32 mouse cellular contexts compared by ENCODE assay signal in genomic region chr3:28081012-28081411, GRCm38 (mm10).
DNase-seq lines count a peak whose midpoint lies in the region; ATAC-seq lines count a peak whose summit lies in the region.
"Had no signal": no experiment of that assay in that cellular context is flagged by ENCODE, and none has a peak within 500 bp of the region (broad histone marks: within the 10 kb centered on the region; RNA-seq: fewer than 3 reads in every experiment).

No protein-coding gene starts in this region.

- H3K9me3 ChIP-seq in heart, embryonic 14.5 days (ENCODE audit: control insufficient read depth, low read length), result peaks cover 3% of the 10 kb centered on the region; the same call in 1 of the 2 replicates
- H3K9me3 ChIP-seq: heart, embryonic 15.5 days; hindbrain, embryonic 15.5 days; limb, embryonic 10.5 days; limb, embryonic 15.5 days; liver, embryonic 13.5 days; midbrain, embryonic 12.5 days had no signal

- DNase-seq in heart, adult 9 months (ENCODE audit: low spot score in 2 of 2), result no peak
- peak; percentile 6 for DNase-seq in left cerebral cortex, adult 11 months (ENCODE audit: low spot score)
- no peak for DNase-seq in left cerebral cortex, adult 9 months (ENCODE audit: low spot score in 2 of 2)
- DNase-seq in MEL-GATA-1-ER (ENCODE audit: extremely low read depth, low read depth), result peak; percentile 46
- DNase-seq in urinary bladder, postnatal 36 days (ENCODE audit: low spot score in 2 of 2), result no peak
- DNase-seq in gastrocnemius, postnatal 36 days, result no peak
- DNase-seq: adrenal gland, adult 8-10 months; B cell, adult 2 months; cerebellum, adult 8-10 months; cerebellum, postnatal 25 days; embryo, embryonic 11 days; gastrocnemius, postnatal 25 days; kidney, adult 2 months; kidney, postnatal 36 days; liver, embryonic 13.5 days; lung, adult 2 months; lung, postnatal 10 days; retina, postnatal 1 day; right cerebral cortex, postnatal 14 days had no signal

- peaks cover 4 to 17% of the 10 kb centered on the region in 2 experiments for H3K4me1 ChIP-seq in heart, embryonic 14.5 days (ENCODE audit: control insufficient read depth in 2 of 2, insufficient read depth in 2 of 2, low read length in 2 of 2)
- H3K4me1 ChIP-seq: embryonic facial prominence, embryonic 12.5 days; hindbrain, embryonic 10.5 days; hindbrain, embryonic 15.5 days; limb, embryonic 15.5 days; liver, embryonic 13.5 days; megakaryocyte, embryonic 14.5 days; midbrain, embryonic 12.5 days had no signal

- WGBS in heart, embryonic 14.5 days, result 44% methylated on average over 6 of the region's 6 CpGs

- no peak overlapping the region for H3K4me3 ChIP-seq in heart, embryonic 14.5 days (ENCODE audit: control insufficient read depth in 1 of 2, insufficient read depth in 1 of 2, low read depth in 1 of 2, low read length in 2 of 2)
- H3K4me3 ChIP-seq: embryonic facial prominence, embryonic 12.5 days; heart, embryonic 15.5 days; hindbrain, embryonic 10.5 days; hindbrain, embryonic 15.5 days; left cerebral cortex, adult 2 months; limb, embryonic 10.5 days; limb, embryonic 15.5 days; liver, embryonic 13.5 days; megakaryocyte, embryonic 14.5 days; midbrain, embryonic 12.5 days had no signal

- ATAC-seq in heart, embryonic 14.5 days (ENCODE audit: insufficient number of reproducible peaks, insufficient read depth, low FRiP score, low read depth), result 0 out of 2 replicates have a peak, but pooled peaks have one; percentile 51
- ATAC-seq in common myeloid progenitor, adult 5-6 weeks (replicated peaks; ENCODE audit: low read depth, poor library complexity, severe bottlenecking), result peak; percentile 77
- ATAC-seq: forebrain, embryonic 14.5 days; inflammation-experienced regulatory T-cells, adult 6 months had no signal

- peak overlapping the region in 1 of 2 experiments; percentile 24; a peak in 1 of 4 replicates for H3K27ac ChIP-seq in heart, embryonic 14.5 days (replicated peaks in 1 of 2; ENCODE audit: control insufficient read depth in 1 of 2, insufficient read depth in 1 of 2, low read depth in 2 of 2, low read length in 2 of 2)
- H3K27ac ChIP-seq: embryonic facial prominence, embryonic 12.5 days; heart, embryonic 15.5 days; hindbrain, embryonic 10.5 days; hindbrain, embryonic 15.5 days; left cerebral cortex, adult 2 months; limb, embryonic 10.5 days; limb, embryonic 15.5 days; liver, embryonic 13.5 days; midbrain, embryonic 12.5 days had no signal

- intact Hi-C loops in gastrocnemius, postnatal 36 days (cut with DNase I), result no loop called here

- peaks cover 21% of the 10 kb centered on the region for H3K36me3 ChIP-seq in heart, embryonic 14.5 days (ENCODE audit: control insufficient read depth, insufficient read depth, low read length)
- H3K36me3 ChIP-seq: embryonic facial prominence, embryonic 12.5 days; hindbrain, embryonic 15.5 days; limb, embryonic 10.5 days; midbrain, embryonic 12.5 days had no signal

- no peak overlapping the region for H3K9ac ChIP-seq in heart, embryonic 14.5 days (ENCODE audit: low read length)
- H3K9ac ChIP-seq: embryonic facial prominence, embryonic 12.5 days; heart, embryonic 15.5 days; hindbrain, embryonic 15.5 days; limb, embryonic 15.5 days; liver, embryonic 13.5 days; midbrain, embryonic 12.5 days had no signal

- H3K27me3 ChIP-seq in heart, embryonic 14.5 days (ENCODE audit: control insufficient read depth, insufficient read depth, low read length), result no peaks in the 10 kb centered on the region
- H3K27me3 ChIP-seq: embryonic facial prominence, embryonic 12.5 days; heart, embryonic 15.5 days; hindbrain, embryonic 15.5 days; limb, embryonic 15.5 days; liver, embryonic 13.5 days; megakaryocyte, embryonic 14.5 days; midbrain, embryonic 12.5 days had no signal

- no peak overlapping the region for H3K4me2 ChIP-seq in heart, embryonic 14.5 days (ENCODE audit: low read length)
- H3K4me2 ChIP-seq: embryonic facial prominence, embryonic 12.5 days; heart, embryonic 15.5 days; hindbrain, embryonic 15.5 days; limb, embryonic 15.5 days; liver, embryonic 13.5 days; midbrain, embryonic 12.5 days had no signal

Comparison
In these comparisons a context has a peak if more than half of its experiments do, and no peak if none do; other contexts are left out.
1. DNase-seq: peak in left cerebral cortex, adult 11 months (single experiment) and MEL-GATA-1-ER (single experiment); none in heart, adult 9 months (0 of 2), left cerebral cortex, adult 9 months (0 of 2), urinary bladder, postnatal 36 days (0 of 2) and gastrocnemius, postnatal 36 days (0 of 2).